In the genomic region with DNA sequence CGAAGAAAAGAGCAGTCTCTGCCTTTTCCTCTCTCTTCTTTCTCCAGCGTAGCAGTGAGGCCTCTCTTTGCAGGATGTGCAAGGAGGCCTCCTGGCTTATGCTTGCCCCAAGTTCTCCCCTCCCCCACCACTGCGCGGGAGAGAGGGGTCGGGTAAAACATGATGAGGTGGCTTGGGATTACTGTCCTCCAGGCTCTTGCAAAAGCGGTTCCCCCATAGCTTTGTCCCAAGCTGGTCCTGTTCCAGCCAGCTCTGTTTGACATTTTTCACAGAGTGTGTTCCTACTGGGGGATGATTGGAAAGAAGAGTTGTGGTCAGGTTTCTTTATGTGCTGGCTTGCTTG, we compare ENCODE assay signal across 9 mouse cellular contexts.
DNase-seq lines count a peak whose midpoint lies in the region; ATAC-seq and TF ChIP-seq lines count a peak whose summit lies in the region.
"Had no signal": no experiment of that assay in that cellular context is flagged by ENCODE, and none has a peak within 500 bp of the region (broad histone marks: within the 10 kb centered on the region; RNA-seq: fewer than 3 reads in every experiment).

No protein-coding gene starts in this region.

- peaks cover 7% of the 10 kb centered on the region for H3K4me1 ChIP-seq in forebrain, embryonic 15.5 days
- peaks cover 25% of the 10 kb centered on the region for H3K4me1 ChIP-seq in midbrain, embryonic 10.5 days

- no peak for TF ChIP-seq CTCF in gastrocnemius, adult 2 months (IDR thresholded peaks at IDR 0.05)

- DNase-seq in gastrocnemius, postnatal 14 days: peak; percentile 21
- DNase-seq in gastrocnemius, adult 8-10 months (ENCODE audit: low spot score in 2 of 2): no peak
- DNase-seq in ES-CJ7 (ENCODE audit: low read depth, low spot score): peak; percentile 33
- no peak for DNase-seq in midbrain, embryonic 10.5 days (ENCODE audit: low spot score)
- no peak for DNase-seq in thymus, adult 18-20 months
- no peak for DNase-seq in gastrocnemius, adult 2 months
- DNase-seq in spleen, postnatal 10 days (ENCODE audit: low spot score in 2 of 2): no peak

- WGBS in forebrain, embryonic 15.5 days: 32% methylated on average over 6 of the region's 6 CpGs
- WGBS in midbrain, embryonic 10.5 days: 48% methylated on average over 6 of the region's 6 CpGs

- H3K4me3 ChIP-seq in forebrain, embryonic 15.5 days: no peak overlapping the region
- peak overlapping the region; percentile 18; the same call in 1 of the 2 replicates for H3K4me3 ChIP-seq in midbrain, embryonic 10.5 days
- H3K4me3 ChIP-seq in gastrocnemius, adult 2 months: no peak overlapping the region
- H3K4me3 ChIP-seq: heart, embryonic 12.5 days had no signal

- no peak overlapping the region for H3K9ac ChIP-seq in forebrain, embryonic 15.5 days (replicated peaks)
- H3K9ac ChIP-seq: heart, embryonic 12.5 days had no signal

- H3K36me3 ChIP-seq in forebrain, embryonic 15.5 days: no peaks in the 10 kb centered on the region
- H3K36me3 ChIP-seq in midbrain, embryonic 10.5 days: peaks cover 8% of the 10 kb centered on the region

- H3K9me3 ChIP-seq in forebrain, embryonic 15.5 days: no peaks in the 10 kb centered on the region
- H3K9me3 ChIP-seq in midbrain, embryonic 10.5 days (replicated peaks): peaks cover 19% of the 10 kb centered on the region

- intact Hi-C loops in gastrocnemius, postnatal 14 days (cut with DNase I; ENCODE audit: low total_unique reads): no loop called here
- intact Hi-C loops in gastrocnemius, adult 2 months (cut with DNase I): no loop called here

- H3K4me2 ChIP-seq in forebrain, embryonic 15.5 days (replicated peaks): no peak overlapping the region
- H3K4me2 ChIP-seq: heart, embryonic 12.5 days had no signal

- peak; percentile 46; the same call in 1 of the 2 replicates for ATAC-seq in forebrain, embryonic 15.5 days (replicated peaks)

- peak overlapping the region; percentile 34; the same call in 1 of the 2 replicates for H3K27ac ChIP-seq in forebrain, embryonic 15.5 days (replicated peaks)
- peak overlapping the region; percentile 85 for H3K27ac ChIP-seq in midbrain, embryonic 10.5 days (replicated peaks)
- H3K27ac ChIP-seq in gastrocnemius, adult 2 months: no peak overlapping the region

- H3K27me3 ChIP-seq in forebrain, embryonic 15.5 days: no peaks in the 10 kb centered on the region
- no peaks in the 10 kb centered on the region for H3K27me3 ChIP-seq in midbrain, embryonic 10.5 days (ENCODE audit: low read depth, poor library complexity, severe bottlenecking)
- H3K27me3 ChIP-seq: heart, embryonic 12.5 days had no signal

Comparison
In these comparisons a context has a peak if more than half of its experiments do, and no peak if none do; other contexts are left out.
1. DNase-seq: peak in gastrocnemius, postnatal 14 days (single experiment) and ES-CJ7 (single experiment); none in gastrocnemius, adult 8-10 months (0 of 2), midbrain, embryonic 10.5 days (single experiment), thymus, adult 18-20 months (0 of 2), gastrocnemius, adult 2 months (single experiment) and spleen, postnatal 10 days (0 of 2).